Mouse (Mus musculus) R1 (cell line): ENCODE results near the gene Entpd1.

Source experiments
- DNase-seq: peaks from one replicate; pipeline ENCODE4 v3.0.0-alpha.2; 2018; ENCODE audit warnings: low read depth, low spot score

Gene Entpd1

DNA sequence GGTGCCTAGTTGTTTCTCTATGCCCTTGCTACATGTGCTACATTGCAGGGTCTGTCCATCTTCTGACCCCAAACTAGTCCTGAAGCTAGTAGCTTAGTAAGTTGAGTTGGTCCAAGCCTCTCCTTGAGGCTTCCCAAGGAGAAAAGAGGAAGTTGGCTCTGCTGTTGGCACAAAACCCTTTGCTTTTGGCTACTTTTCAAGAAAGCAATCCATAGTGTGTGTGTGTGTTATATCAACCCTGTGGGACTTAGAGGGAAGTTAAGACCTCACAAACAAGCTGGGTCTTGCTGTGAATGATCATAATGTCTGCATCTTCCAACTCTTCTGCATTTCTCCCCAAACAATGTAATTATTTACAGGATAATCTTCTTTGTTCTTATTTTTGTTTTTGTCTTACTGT, 16.8 kb downstream of the Entpd1 start:
- DNase-seq = no peak

DNA sequence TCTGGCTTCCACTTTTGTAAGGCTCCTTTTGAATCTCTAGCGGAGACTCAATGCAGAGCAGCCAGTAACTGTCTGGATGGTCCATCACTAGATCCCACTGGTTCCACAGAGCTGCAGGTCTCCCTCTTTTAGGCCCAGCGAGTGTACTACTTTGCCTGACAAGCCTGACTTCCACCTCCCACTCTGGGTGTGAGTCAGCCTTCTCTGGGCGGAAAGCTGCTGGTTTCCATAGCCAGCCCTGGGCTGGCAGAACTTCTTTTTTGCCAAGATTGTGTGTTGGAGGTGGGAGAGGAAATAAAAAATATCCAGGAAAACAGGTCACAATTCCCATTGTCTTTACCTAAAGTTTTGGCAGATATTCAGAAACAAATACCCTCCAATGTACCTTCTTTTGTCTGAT, 17.9 kb downstream of the Entpd1 start:
- DNase-seq = no peak

DNA sequence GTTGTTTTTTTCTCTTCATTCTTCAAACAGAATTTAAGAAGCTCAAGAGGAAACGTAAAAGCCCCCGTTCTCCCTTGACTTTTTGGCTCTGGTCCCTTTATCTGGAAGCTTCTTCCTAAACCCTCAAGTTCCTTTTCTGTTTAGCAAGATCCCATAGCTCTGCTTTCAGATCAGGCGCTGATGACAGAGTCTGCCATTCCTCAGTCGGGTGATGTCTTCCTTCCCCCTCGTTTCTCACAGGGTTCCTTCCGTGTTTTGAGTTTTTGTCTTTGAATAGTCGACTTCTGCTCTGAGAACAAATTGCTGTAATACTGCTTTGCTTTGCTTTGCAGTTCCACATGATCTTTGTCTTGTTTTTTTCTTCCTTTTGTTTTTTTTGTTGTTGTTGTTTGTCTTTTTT, 18.4 kb downstream of the Entpd1 start:
- DNase-seq = no peak

DNA sequence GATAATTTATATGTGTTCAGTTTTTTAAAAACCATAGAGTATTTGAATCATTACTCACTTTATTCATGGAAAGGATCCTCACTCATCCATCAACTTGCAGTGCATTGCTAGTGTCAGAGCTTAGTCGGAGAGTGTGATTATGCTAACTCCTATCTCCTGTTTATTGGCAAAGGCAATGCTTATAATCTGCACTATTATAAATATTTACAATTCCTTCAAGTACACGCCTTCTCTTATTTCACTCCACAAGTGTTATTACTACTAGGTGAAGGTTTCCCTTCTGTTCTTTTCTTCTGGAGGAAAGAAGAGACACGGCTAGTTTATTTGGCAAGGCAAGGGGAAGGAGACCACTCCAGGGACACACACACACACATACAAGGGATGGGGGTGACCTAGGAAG, 20.0 kb downstream of the Entpd1 start:
- DNase-seq = no peak

DNA sequence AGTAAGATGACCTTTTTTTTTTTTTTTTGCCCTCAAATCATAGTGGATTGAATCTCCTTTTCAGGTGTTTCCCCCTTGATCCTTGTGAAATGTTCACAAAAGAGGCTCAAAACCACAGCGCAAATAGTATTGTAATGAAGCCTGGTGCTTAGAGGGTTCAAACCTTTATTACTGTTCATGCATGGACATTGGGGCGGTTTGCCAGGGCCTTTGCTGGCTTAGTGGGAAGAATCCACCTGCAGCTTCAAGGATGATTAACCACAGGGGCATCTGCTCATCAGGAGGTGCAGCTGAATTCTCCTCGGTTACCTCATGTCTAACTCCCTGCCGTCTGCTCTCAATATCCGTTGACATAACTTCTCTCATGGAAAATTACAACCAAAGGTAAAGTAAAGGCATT, 20.5 kb downstream of the Entpd1 start:
- no peak for DNase-seq

DNA sequence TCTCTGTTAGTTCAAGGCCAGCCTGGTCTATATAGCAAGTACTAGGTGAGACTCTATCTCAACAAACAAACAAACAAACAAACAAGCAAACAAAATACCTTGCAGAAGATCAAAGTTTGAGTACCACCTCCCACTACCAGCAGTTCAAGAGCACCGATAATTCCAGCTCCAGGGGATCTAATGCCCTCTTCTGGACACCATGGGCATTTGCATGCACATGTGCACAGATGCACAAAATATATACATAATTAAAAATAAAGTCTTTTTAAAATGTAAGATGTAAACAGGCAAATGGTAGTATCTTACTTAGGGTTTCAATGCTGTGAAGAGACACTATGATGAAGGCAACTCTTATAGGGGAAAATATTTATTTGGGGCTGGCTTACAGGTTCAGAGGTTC, 21.0 kb downstream of the Entpd1 start:
- DNase-seq = peak; percentile 18

DNA sequence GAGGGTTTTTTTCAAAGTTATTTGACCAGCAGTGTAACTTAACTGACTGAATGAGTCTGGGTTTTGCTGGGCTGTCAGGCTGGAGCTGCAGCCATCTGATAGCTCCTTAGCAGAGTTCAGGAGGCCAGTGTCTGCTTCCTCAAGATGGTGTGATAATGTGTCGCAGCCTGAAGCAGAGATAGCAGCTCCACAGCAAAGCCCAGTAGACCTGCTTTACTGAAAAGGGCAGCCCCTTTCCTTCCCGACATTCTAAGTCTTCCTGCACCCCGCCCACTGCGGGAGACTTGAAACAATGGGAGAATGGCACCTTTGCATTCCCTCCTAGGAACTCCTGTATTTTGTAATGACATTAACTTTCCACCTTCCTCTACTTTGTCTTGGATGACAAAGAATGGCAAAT, 24.9 kb downstream of the Entpd1 start:
- peak; percentile 11 for DNase-seq

DNA sequence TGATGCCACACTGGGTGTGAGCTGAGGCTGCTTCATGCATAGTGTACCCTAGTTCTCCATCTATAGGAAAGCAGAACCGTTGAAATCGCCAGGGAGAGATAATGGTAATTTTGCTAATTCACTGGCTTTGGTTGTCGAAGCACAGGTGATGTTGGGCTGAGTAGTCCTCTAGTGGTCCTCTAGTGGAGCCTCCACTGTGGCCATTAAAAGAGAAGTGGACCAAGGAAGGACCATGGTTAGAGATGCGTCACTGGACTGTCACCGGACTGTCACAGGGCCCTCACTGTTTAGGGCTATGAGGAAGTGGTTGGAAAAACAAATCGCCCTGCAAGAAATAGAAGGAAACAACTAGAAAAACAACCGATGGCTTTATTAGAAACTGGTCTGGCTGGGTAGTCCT, 25.4 kb downstream of the Entpd1 start:
- DNase-seq = no peak

DNA sequence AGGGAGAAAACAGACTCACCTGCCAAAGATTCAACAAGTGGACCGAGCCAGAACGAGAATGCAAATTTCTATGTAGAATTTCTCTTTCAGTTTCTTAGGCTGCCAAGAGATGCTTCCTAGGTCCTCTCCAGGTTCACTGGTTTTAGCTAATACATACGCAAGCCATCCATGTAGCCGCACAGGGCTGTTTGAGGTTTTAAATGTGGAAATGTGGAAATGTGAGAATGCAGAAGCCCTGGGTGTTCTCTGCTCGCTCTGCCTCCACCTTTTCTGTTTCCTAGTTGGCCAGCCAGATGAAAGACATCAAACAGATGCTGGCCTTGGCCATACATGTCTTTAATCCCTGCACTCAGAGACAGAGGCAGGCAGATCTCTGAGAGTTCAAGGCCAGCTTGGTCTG, 26.4 kb downstream of the Entpd1 start:
- no peak for DNase-seq

DNA sequence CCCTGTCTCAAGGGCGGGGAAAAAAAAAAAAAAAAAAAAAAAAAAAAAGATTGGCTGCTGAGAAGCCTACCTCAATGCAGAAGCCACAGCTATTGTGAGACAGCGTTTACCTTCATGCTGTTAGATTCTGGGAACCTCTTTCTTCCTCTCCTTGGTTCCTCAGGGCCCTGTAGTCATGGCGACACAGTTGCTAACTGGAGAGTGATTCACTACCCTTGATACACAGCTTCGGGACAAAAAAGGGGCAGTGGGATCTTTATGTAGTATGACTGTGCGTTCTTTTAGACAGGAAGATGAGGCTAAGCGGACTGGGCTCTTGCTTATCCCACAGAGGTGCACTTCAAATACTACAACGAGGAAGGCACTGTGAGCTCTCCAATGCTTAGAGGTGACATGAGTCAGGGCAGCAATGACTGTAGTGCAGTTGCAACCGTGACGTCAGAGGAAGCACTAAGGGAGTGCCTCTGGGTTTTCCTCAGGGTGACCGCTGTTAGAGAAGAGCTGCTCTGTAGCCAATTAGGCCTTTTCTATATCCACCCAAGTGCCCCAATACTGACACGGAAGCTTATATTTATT, 27.7 kb downstream of the Entpd1 start:
- DNase-seq = peak; percentile 74

DNA sequence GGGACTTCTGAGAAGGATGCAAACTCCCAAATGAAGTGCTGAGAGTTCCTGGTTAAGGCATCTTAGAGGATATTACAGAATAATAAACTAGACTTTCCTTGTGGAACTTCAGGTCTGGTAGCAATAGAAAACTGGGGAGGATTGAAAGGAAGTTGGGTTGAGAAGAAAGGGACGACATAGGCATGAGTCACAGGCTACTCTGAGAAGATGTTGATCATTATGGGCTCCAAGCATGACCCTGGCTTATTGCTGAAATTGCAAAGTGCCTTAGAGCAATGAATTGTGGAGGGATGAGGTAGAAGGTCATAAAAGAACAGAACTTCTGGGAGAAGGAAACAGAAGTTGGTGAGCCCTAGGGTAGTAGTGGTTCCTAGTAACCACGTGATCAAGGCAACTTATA, 28.6 kb downstream of the Entpd1 start:
- DNase-seq = no peak

DNA sequence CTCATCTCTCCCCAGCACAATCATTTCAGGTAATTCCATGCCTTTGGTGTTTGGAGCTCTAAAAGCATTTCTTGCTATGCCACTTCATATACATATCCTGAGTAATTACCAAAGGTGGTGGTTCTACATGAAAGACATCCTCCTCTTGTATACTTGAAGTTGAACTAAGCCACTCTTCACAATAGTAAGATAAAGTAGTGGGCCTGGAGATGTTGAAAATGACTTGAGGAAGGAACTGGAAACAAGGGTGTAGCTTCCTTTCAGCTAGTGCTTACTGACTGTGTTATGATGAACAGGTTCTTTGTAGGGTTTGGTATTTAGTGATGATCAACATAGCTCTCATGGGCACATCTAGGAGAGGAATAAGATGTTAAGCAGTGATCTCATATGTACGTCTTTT, 31.7 kb downstream of the Entpd1 start:
- DNase-seq = no peak

DNA sequence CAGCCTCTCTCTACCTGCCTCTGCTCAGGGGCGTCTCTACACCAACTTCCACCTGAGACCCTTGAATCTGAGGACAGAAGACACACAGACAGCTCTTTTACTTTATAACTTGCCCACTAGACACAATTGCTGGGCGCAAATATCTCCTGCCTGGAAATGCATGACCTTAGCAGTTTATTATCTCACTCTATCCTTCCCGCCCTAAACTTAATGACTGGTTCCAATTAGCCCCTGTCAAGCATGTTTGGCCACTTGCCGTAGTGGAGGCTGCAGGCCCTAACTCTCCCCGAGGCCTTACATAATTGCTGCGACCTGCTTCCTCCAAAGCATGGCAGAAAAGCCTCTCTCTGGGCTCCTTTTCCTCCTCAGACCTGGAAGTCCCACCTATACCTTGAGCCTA, 34.2 kb downstream of the Entpd1 start:
- no peak for DNase-seq

DNA sequence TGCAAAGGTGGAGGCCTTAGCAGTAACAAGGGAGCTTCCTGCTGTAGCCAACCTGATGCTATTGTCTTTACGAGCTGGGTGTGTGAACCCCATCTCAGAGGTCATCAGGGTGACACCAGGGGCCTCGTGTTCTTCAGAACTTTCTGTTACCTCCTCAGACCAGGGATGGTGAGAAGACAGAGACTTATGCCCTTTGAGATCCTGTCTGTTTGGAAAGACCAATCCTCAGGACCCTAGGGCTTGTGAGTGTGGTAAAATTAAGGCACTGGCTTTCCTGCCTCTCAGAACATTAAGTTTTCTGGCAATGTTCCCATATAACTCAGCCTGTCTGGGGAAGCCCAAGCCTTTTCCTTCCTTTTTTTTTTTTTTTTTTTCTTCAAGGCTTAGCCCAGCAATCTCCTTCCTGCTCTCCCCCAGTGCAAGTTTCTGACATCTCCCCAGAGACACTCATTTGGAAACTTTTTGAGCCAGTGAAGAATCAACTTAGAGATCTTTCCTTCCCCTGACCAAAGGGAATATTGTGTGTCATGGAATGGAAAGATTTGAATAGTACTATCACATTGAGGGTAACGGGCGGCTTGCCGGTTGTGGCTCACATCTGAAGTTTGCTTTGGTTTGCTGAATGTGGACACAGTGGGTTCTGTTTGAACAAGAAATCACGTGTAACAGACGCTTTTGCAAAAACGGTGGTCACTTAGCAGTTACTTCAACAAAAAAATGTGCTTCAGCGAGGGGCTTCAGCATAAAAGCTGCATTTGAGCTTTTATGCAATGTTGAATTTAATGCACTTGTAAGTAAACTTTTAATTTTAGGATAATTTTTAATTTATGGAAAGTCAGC, 35.4 kb downstream of the Entpd1 start:
- no peak for DNase-seq

DNA sequence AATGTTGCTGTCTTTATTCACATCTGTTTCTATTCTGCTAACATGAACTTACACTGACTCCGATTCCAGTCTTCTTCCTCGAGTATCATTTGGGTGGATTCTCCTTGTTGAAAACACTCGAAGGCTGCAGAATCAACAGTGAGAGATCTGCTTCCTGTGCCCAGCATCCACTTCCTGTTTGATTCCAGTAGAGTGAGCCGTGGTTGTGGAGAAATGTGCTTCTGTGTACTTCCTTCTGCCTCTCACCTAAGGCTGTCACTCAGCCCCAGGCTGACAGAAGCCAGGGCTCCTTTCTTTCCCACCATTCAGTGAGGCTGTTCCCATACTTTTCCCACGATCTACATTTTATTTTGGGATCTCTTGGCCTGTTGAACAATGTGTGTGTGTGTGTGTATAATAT, 37.9 kb downstream of the Entpd1 start:
- no peak for DNase-seq

DNA sequence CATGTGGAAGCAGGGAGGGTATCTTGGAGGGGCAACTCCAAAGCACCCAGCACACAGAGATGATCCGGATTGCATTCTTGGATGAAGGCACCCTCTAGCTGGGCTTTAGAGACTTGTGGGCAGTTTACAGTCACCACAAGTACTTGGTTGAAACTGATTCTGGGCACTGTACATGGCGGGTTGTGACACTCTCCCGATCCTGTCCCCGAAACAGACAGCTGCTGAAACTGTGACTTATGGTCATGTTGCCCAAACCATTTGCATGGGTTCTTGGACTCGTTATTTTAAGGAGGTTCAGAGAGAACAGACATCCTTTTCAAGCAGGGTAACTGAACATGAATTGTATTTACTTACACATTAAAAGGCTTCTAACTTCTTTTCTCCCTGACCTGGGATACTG, 44.0 kb downstream of the Entpd1 start:
- no peak for DNase-seq

DNA sequence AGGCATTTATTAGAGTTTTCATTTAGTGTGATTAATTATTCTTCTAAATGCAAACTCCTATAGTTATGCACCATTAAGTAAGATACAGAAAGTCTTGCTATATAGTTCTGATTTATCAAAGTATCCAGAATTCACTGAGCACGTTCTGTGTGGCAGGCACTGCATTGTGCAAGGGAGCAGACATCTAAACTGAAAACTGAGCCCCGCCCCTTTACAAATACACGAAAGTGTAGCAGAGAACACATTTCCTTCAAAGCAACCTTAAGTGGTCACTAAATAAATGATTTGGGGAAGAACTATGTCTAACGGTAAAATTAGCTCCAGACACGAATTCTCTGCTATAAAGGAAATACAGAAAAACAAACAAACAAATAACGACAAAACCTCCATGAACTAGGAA, 46.1 kb downstream of the Entpd1 start:
- DNase-seq = no peak

DNA sequence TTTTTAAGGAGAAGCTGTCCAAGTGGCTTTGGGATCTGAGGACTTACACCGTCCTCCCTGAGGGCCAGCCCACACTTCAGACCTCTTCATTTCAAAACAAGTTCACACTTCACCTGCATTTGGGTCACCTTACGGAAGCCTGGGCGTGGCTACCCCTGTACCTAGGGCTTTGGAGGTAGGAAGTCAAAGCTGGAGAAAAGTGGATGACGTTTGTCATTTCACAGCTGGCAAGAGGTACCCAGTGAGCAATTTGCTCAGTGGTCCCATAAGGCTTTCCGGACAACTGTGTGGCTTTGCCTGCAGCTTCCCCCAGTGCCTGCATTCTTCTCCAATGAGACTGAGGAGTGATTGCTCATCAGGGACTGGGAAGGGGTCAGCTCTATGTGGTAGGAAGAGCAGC, 46.8 kb downstream of the Entpd1 start:
- no peak for DNase-seq

DNA sequence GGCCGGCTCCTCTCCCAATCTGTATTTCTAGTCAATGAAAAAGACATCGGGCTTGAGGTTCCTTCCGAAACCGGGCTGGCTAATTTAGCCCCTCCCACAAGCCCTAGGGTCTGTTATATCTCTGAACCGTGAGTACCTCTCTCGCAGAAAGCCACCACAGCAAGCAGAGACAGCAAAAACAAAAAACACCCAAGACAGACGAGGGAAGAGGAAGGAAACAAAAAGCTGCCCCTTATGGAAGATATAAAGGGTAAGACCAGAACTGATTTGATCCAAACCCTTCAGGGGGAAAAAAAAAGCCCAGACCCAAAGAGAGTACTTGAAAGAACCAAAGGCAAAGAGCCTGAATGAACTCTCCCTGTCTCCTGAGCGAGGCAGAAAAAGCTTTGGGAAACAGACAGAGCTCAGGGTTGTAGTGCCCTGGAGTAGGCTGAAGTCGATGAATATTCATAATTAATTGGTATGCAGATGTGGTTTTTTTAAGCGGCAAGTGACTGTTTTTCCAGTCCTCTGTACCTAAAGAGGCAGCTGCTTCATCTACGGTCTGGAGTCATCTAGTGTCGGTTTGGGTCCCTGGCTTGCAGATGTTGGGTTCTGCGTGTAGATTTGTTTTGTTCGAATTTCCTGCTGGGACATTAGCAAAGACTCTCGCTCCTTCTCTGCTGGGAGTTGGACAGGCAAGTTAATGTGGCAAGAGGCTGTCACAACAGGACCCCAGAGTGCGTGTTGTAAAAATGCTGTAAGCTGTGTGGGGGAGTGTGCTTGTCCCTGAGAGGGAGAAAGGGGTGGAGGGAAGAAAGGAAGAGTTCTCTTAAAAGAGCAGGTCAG, 47.7 kb downstream of the Entpd1 start:
- peak; percentile 26 for DNase-seq

DNA sequence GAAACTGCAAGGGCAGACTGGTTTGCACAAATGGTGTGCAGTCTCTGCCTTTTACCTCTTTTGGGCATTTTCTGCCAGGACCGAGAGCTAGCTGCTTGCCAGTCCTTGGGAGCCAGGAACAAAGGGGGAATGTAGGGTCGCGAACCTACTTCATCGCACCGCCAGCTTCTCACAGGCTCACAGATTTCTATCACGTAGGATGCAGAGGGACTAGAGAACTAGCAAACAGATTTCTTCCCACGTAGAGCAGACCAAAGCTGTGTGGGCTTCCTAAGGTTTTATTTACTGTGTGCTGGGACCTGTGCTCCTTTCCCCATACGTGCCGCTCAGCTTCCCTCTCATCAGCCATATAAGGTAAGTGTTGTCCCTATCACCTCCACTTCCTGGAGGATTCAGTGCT, 48.3 kb downstream of the Entpd1 start:
- no peak for DNase-seq

DNA sequence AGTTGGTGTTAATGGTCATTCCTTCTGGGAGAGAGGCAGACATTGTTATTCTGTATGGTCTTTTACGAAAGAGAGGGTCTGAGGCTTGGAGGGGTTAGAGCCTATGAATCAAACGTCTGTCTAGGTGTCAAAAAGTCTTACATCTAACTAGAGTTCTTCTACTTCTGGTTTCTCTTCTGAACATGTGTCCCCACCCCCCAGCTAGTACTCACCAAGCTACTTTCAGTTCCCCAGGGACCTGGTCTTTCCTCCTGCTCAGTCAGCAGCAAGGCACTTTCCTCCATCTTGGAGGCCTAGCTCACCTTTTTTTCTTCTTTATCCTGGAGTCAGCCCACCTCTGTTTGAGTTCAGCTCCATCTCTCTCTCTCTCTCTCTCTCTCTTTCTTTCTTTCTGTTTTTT, 48.9 kb downstream of the Entpd1 start:
- no peak for DNase-seq

DNA sequence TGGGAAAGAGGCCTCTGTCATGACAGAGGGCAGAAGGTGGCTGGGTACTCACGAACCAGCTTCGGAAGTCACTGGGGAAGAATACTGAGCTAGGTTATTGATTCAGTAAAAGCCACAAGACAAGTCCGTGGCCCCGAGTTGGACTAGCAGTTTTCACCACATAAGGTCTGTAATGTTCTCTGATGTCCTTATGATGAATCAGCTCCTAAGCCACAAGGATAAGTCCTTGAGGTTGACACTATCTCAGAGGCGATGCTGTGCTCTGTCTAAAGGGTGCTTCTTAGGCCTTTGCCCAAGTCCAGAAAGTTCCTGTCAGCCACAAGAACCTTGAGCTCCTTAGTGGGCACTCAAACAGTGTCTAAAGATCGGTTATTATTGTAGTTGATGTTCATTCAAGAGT, 49.7 kb downstream of the Entpd1 start:
- no peak for DNase-seq

DNA sequence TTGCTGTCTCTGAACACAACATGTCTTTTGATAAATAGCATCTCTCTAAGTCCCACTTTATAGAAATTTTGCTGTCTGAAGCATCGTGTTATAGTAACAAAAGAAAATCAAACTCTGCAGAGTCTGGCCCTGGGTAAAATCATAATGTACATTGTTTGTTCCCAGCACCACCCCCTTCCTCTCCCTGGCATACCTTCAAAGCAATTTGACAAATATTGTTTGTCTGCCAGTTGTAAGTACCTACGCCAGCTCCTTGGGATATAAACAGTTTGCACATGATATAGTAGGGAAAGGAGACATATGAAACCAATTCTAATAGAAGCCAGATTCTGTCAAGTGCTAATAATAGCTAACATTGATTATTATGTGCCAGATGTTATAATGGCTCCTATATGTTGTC, 50.6 kb downstream of the Entpd1 start:
- no peak for DNase-seq
